Mouse (Mus musculus) forebrain, embryonic 15.5 days (tissue): ENCODE measurements at regions not wholly inside any gene's neighbourhood (a gene's known extent, or its start where the extent isn't known, plus 50 kb on each side); places are given as distances from the start of the nearest gene placed in this dataset.
A peak's percentile ranks its signal among the peaks of the same experiment; 100 is the strongest.

Source experiments
- ATAC-seq: fragments of 200-750 bp; cut with Nextera tagmentation; replicated peaks from 2 replicates; pipeline ENCODE4 v1.8.0; 2017; ENCODE audit warnings: mild to moderate bottlenecking, moderate TSS enrichment, moderate library complexity
- H3K27ac ChIP-seq: fragments of 300-500 bp; sonication (generic); replicated peaks from 2 replicates; pipeline ENCODE4 v1.5.1; 2015; ENCODE audit warnings: mild to moderate bottlenecking, inconsistent platforms
- H3K27me3 ChIP-seq: fragments of 300-500 bp; sonication (generic); 2 replicates; pipeline ENCODE4 v1.6.1; 2015; ENCODE audit warnings: inconsistent platforms
- H3K36me3 ChIP-seq: fragments of 300-500 bp; sonication (generic); 2 replicates; pipeline ENCODE4 v1.6.1; 2015; ENCODE audit warnings: mild to moderate bottlenecking, inconsistent platforms
- H3K4me1 ChIP-seq: fragments of 300-500 bp; sonication (generic); 2 replicates; pipeline ENCODE4 v1.6.1; 2015; ENCODE audit warnings: inconsistent platforms
- H3K4me2 ChIP-seq: fragments of 300-500 bp; sonication (generic); replicated peaks from 2 replicates; pipeline ENCODE4 v1.6.1; 2015; ENCODE audit warnings: mild to moderate bottlenecking, inconsistent platforms
- H3K4me3 ChIP-seq: fragments of 300-500 bp; sonication (generic); 2 replicates; pipeline ENCODE4 v1.5.1; 2015; ENCODE audit warnings: mild to moderate bottlenecking, inconsistent platforms
- H3K9ac ChIP-seq: fragments of 300-500 bp; sonication (generic); replicated peaks from 2 replicates; pipeline ENCODE4 v1.6.1; 2015; ENCODE audit warnings: mild to moderate bottlenecking, inconsistent platforms
- H3K9me3 ChIP-seq: fragments of 300-500 bp; sonication (generic); 2 replicates; pipeline ENCODE4 v1.6.1; 2016; ENCODE audit warnings: inconsistent platforms
- WGBS: fragments of 180-500 bp; shearing (Covaris S2); methylation state at CpG from one replicate; pipeline ENCODE4 v1.1.7; 2015; ENCODE audit warnings: mixed read lengths; 5-methylcytosine and 5-hydroxymethylcytosine counted together

DNA sequence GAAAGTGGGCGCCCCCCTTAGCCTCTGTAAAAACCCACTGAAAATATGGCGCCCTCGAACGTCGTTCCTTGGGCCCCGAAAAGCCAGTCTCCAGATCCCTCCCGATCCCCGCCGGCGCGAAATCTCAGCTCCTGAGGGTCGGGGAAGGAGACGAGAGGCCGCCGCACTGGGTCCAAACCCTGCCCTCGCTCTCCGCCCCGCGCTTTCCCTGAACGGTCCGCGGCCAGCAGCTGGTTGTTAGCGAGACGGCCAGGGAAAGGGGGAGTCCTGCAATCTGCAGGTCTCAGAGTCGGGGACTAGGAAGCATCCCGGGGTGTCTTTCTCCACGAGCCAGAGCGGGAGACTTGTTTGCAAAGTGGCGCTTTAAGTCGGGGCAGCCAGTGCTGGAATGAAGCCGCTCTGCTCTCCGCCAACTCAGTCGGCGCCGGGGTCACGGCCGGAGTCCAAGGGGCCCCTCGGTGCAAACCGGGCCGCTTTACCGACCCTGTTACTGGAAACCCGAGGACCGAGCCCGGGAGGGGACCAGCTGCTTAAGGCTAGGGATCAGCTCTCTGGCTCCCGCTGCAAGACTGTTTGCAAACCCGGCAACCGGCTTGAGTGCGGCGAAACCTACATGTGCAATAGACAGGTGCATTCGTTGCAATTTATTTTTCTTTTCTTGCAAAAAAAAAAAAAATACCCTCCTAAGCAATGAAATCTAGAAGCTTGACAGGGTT, 73.7 kb upstream of the Tln2 start:
- Histone ChIP-seq H3K9ac (peak overlapping the region; percentile 91), H3K4me2 (peak overlapping the region; percentile 98), H3K9me3 (no peaks in the 10 kb centered on the region), H3K36me3 (no peaks in the 10 kb centered on the region), H3K27ac (peak overlapping the region; percentile 94), H3K27me3 (no peaks in the 10 kb centered on the region; the same call in none of the 2 replicates), H3K4me3 (peak overlapping the region; percentile 96), H3K4me1 (peaks cover 14% of the 10 kb centered on the region)
- ATAC-seq, result peak; percentile 37
- under 1% methylated on average over 50 of the region's 50 CpGs for WGBS

DNA sequence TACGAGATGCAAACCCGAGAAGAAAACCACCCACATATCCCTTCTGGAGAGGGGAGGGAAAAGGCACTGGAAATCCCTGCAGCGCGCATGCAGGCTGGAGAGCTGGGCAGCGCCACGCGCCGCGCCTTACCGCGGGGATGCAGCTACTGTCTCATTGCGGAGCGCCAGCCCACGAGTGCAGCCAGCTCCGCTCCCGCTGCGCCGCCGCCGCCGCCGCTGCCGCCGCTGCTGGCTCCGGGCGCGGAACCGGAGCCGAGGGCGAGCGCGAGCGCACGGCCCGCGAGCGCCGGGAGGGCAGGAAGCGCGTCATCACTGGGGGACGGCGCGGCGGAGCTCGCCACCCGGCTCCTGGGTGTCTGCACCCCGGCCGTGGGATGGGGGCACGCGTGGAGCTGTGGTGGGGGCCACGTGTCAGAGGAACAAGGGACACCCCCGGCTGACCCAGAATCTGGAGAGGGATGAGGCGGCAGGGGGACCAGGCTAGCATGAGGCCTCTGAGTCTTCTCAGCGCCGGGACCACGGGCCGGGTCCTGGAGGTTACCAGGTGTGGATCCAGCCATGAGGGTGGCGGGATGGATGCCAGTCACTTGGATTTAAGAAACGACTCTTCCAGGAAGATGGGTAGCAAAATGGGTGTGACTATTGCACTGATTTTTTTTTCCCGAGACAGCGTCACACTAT, 74.4 kb upstream of the Tln2 start:
- peak; percentile 88 for ATAC-seq
- Histone ChIP-seq H3K9ac (peak overlapping the region; percentile 91), H3K4me3 (peak overlapping the region; percentile 96), H3K27me3 (no peaks in the 10 kb centered on the region; the same call in none of the 2 replicates), H3K4me1 (peaks cover 14% of the 10 kb centered on the region), H3K4me2 (peak overlapping the region; percentile 98), H3K36me3 (no peaks in the 10 kb centered on the region), H3K27ac (peak overlapping the region; percentile 94), H3K9me3 (no peaks in the 10 kb centered on the region)
- under 1% methylated on average over 58 of the region's 61 CpGs for WGBS

DNA sequence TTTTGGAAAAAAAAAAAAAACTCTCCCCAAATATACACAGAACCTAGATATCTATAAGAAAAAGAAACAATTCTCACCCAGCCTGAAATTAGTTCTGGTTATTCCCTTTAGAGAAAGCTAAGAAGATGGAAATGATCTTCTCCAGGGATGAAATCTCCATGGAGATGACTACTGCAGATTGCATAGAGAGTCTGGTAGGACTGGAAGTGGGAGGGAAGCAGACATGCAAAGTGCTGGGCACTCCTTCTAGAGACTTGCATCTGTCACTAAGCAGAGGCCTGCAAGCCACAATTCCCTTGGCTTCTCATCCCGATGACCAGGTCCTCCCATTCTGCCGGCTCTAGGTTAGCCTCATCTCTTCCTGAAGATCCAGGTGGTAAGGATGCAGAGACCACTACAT, 87.3 kb upstream of the Tln2 start:
- no peaks in the 10 kb centered on the region for H3K27me3 ChIP-seq
- WGBS, result 100% methylated on average over 2 of the region's 2 CpGs
- H3K4me2 ChIP-seq, result no peak overlapping the region
- H3K4me3 ChIP-seq, result no peak overlapping the region
- H3K36me3 ChIP-seq, result no peaks in the 10 kb centered on the region
- H3K4me1 ChIP-seq, result no peaks in the 10 kb centered on the region
- no peak overlapping the region for H3K9ac ChIP-seq
- ATAC-seq, result no peak
- H3K9me3 ChIP-seq, result no peaks in the 10 kb centered on the region
- H3K27ac ChIP-seq, result no peak overlapping the region

DNA sequence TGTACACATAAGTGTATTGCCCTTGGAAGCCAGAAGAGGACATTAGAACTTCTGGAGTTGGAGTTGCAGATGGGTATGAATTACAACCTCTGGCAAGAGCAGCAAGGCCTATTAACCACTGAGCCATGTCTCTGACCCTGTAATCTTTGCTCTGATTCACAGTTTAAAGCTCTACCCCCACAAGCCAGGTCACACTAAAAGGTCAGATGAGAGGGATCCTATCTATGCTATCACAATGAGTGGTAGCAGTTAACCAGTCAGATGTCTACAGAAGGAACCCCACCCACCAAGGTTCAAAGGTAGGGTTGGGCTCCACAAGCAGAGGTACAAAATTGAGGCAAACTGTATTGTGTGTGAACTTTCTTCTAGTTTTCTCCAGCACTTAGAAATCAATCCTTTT, 94.5 kb upstream of the C2cd4b start:
- ATAC-seq, result no peak
- H3K36me3 ChIP-seq, result no peaks in the 10 kb centered on the region
- no peaks in the 10 kb centered on the region for H3K27me3 ChIP-seq
- no peaks in the 10 kb centered on the region for H3K4me1 ChIP-seq
- H3K9ac ChIP-seq, result no peak overlapping the region
- no peaks in the 10 kb centered on the region for H3K9me3 ChIP-seq
- H3K4me3 ChIP-seq, result no peak overlapping the region
- no peak overlapping the region for H3K4me2 ChIP-seq
- no peak overlapping the region for H3K27ac ChIP-seq

DNA sequence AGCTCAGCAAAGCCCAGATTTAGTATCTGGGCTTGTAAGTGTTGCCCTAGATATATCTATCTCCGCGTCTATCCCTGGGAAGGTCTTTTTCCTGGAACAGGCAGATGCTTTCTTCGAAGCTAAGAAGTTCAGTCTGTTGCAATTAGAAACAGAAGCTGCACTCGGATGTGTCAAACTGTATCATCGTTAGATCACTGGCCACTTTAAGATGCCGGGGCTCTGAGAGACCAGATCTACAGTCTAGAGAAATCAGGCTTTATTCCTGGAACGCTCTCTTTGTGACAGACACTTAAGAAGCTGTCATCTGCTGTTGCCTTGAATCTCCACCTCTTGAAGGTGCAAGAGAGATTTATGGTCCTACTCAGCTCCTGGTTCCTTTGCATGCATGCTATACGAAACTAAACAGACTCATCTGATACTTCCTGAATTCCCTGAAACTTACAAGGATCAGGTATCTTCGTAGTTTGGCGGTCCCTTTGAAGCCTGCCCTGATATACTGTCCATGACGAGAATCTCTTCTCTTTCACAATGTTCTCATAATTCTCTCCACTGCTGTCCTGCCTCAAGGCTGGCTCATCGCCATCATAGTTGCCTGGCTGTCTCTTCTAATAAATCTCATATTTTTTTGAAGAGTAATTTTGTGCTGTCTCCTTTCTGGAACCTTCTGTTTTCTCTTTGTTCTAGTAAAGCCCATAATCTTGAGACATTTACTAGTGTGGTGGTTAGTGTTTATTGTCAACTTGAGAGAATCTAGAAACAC, 88.8 kb upstream of the C2cd4b start:
- no peak overlapping the region for H3K9ac ChIP-seq
- no peaks in the 10 kb centered on the region for H3K36me3 ChIP-seq
- H3K4me2 ChIP-seq, result no peak overlapping the region
- H3K4me1 ChIP-seq, result no peaks in the 10 kb centered on the region
- H3K9me3 ChIP-seq, result no peaks in the 10 kb centered on the region
- 88% methylated on average over 12 of the region's 12 CpGs for WGBS
- H3K27ac ChIP-seq, result no peak overlapping the region
- no peaks in the 10 kb centered on the region for H3K27me3 ChIP-seq
- no peak overlapping the region for H3K4me3 ChIP-seq
- ATAC-seq, result no peak

DNA sequence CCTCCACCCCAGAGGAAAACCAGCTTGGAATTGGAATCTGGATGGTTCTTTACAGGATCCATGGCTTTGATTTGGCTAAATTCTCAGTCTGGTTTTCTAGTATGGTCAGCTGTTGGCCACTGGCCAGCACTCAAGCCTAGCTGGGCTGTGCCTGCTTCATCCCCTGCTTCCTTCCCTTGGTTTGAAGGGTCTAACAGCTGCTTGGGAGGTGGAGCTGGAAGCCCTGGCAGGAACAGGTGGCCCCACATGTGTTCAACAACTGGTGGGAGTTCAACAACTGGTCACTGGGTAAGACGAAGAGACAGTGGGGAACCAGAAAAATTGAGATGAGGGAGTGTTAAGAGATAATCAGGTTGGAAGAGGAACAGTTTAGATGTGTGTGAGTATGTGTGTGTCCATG, 82.3 kb upstream of the C2cd4b start:
- 89% methylated on average over 1 of the region's 1 CpGs for WGBS
- Histone ChIP-seq H3K4me2 (no peak overlapping the region), H3K4me3 (no peak overlapping the region), H3K27ac (no peak overlapping the region), H3K9me3 (no peaks in the 10 kb centered on the region), H3K36me3 (no peaks in the 10 kb centered on the region), H3K9ac (no peak overlapping the region), H3K4me1 (no peaks in the 10 kb centered on the region), H3K27me3 (no peaks in the 10 kb centered on the region)
- ATAC-seq, result no peak

DNA sequence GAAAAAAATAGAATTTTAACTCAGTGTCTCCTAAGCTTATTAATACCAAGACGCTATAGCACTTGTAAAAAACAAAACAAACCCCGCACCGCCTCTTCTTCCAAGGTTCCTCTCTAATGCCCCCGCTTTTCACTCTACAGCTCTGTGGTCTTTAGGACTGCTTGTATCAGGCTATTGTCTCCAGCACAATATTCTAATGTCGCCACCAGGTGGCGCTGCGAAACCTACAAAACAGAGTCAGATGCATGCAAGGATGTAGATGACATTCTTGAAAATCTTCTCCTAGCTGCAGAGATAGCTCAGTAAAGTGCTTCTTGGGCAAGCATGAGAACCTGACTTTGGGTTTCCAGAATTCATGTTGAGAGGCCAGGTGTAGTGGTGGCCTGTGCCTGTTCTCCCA, 75.9 kb upstream of the C2cd4b start:
- 6% methylated on average over 7 of the region's 7 CpGs for WGBS
- no peak overlapping the region for H3K4me3 ChIP-seq
- H3K27ac ChIP-seq, result no peak overlapping the region
- no peak overlapping the region for H3K4me2 ChIP-seq
- no peaks in the 10 kb centered on the region for H3K36me3 ChIP-seq
- H3K9ac ChIP-seq, result no peak overlapping the region
- H3K9me3 ChIP-seq, result 0 out of 2 replicates have a peak, but pooled peaks cover 4% of the 10 kb centered on the region
- no peaks in the 10 kb centered on the region for H3K27me3 ChIP-seq
- no peaks in the 10 kb centered on the region for H3K4me1 ChIP-seq
- peak; percentile 68; the same call in 1 of the 2 replicates for ATAC-seq

DNA sequence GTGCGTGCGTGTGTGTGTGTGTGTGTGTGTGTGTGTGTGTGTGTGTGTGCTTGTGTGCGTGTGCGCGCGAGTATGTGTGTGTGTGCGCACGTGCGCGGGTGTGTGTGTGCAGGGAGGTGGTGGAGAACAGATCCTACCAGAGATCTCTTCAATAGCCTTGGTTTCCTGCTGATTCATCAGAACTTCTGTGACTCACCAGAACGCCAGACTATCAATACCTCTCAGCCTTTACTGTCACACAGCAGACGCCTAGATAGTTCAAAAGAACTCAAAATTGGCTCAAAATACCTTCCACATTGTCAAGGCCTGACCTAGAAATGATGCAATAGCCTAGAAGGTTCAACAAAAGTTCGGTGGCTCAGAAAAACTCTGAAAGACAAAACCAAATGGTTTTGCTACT, 66.8 kb upstream of the C2cd4b start:
- 84% methylated on average over 13 of the region's 13 CpGs for WGBS
- no peak for ATAC-seq
- H3K9me3 ChIP-seq, result no peaks in the 10 kb centered on the region
- H3K27ac ChIP-seq, result no peak overlapping the region
- no peak overlapping the region for H3K4me2 ChIP-seq
- H3K9ac ChIP-seq, result no peak overlapping the region
- no peak overlapping the region for H3K4me3 ChIP-seq
- no peaks in the 10 kb centered on the region for H3K36me3 ChIP-seq
- H3K4me1 ChIP-seq, result no peaks in the 10 kb centered on the region
- no peaks in the 10 kb centered on the region for H3K27me3 ChIP-seq

DNA sequence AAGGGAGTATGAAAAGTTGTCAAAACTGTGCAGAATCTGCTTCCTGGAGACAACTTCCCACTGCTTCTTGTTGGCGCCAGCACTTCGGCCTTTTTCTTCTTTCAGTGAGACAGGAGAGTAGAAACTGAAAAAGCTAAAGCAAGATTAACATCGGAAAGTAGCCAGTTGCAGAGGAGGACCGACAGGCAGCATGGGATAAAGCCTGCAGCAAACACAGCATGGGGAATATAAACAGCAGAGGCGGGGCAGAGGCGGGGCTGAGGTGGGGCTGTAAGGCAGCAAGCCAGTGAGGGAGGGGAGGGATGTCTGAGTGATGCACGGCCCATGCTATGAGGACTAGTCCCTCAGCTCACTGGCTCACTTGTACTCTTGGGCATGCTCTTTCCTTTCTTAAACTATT, 65.5 kb upstream of the C2cd4b start:
- WGBS, result 12% methylated on average over 7 of the region's 7 CpGs
- Histone ChIP-seq H3K9me3 (no peaks in the 10 kb centered on the region), H3K4me2 (no peak overlapping the region), H3K27ac (no peak overlapping the region), H3K36me3 (no peaks in the 10 kb centered on the region), H3K9ac (no peak overlapping the region), H3K4me1 (no peaks in the 10 kb centered on the region), H3K4me3 (no peak overlapping the region), H3K27me3 (no peaks in the 10 kb centered on the region)
- ATAC-seq, result no peak

DNA sequence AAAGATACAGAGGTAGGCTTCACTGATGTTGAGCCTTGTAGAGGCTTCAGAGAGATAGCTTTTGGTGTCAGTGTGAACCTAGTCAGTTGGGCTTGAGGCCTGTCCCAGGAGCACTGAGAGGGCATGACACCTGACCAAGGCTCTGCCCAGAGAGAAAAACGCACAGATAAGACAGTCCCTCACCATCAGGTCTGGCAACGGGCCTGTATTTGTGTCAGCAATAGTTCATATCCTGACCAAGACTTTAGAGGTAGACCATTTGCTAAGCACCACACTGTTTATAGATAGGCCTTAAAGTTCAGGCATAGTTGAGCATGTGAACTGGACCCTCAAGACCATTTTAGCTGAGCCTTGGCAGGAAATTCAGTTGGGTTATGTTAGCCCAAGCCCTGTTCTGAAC, 60.4 kb upstream of the C2cd4b start:
- H3K27ac ChIP-seq, result no peak overlapping the region
- no peaks in the 10 kb centered on the region for H3K27me3 ChIP-seq
- no peak overlapping the region for H3K9ac ChIP-seq
- no peak overlapping the region for H3K4me2 ChIP-seq
- no peaks in the 10 kb centered on the region for H3K36me3 ChIP-seq
- H3K4me3 ChIP-seq, result no peak overlapping the region
- H3K4me1 ChIP-seq, result peaks cover 6% of the 10 kb centered on the region
- H3K9me3 ChIP-seq, result no peaks in the 10 kb centered on the region
- ATAC-seq, result no peak
- WGBS, result 95% methylated on average over 2 of the region's 2 CpGs

DNA sequence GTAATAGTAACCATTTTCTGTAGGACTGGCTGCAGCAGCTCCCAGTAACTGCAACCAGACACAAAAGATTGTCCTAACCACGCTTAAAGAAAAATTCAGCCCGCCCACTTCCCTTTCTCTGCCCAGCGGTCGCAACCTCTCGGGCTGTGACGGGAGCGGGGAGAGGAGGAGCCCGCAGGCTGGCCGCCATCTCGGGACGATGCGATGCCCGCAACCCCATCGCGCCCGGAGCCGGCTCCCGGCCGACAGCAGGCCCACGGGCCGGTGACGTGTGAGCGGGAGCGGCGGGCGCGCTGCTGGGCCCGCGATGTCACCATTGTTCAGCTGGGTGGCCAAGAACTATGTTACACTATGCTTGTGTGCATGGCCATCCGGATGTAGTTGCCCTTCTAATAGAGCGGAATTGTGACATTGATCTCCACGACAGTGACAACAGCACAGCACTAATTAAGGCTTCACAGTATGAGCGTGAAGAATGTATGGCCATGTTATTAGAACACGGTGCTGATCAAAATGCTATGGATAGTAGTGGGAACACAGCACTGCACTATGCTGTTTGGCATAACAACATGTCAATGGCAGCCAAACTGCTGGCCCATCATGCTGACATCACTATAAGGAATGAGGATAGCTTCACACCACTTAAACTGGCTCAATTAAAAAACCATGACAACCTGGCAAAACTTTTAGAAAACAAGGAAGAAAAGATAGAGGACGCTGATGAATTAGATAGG, 59.2 kb upstream of the C2cd4b start:
- Histone ChIP-seq H3K4me1 (peaks cover 6% of the 10 kb centered on the region), H3K4me3 (peak overlapping the region; percentile 41), H3K27me3 (no peaks in the 10 kb centered on the region), H3K9ac (peak overlapping the region; percentile 52), H3K36me3 (no peaks in the 10 kb centered on the region), H3K4me2 (peak overlapping the region; percentile 87), H3K9me3 (no peaks in the 10 kb centered on the region), H3K27ac (0 out of 2 replicates have a peak overlapping the region, but pooled peaks have one; percentile 19)
- peak; percentile 67; the same call in 1 of the 2 replicates for ATAC-seq
- WGBS, result 12% methylated on average over 35 of the region's 35 CpGs
